Mouse (Mus musculus) left cerebral cortex, postnatal 25 days (tissue): ENCODE data around the gene Lce1i. TPM values are rescaled to one million over a fixed set of nuclear protein-coding genes. Genes with fewer than 3 reads are reported as not detected.
"Not testable (repeated sequence)": the region's sequence is repeated elsewhere in the genome, so short reads cannot be mapped to it uniquely, and the experiment has no call there.

Experiments
- DNase-seq, 2 experiments: peaks; one replicate each; pipeline ENCODE4 v3.0.0; 2022; ENCODE audit warnings: low spot score in 2 of 2, mixed read lengths in 1 of 2
- intact Hi-C: fragments of 180-260 bp; cut with DNase I; formaldehyde crosslinking; loops from one replicate; pipeline ENCODE4 v1.15.1; 2025
- total RNA-seq, 2 experiments: library from RNA; stranded (reverse); gene quantifications; 2 replicates each; pipeline ENCODE4 v1.2.3; 2021

The Lce1i gene
- not detected for total RNA-seq

- intact Hi-C loops = no loop called here
Observed at GRCm38 (mm10) chr3:92778799-92779198, at the start of gene Lce1i. Gene Lce1i (minus strand): TSS chr3:92778899.

GRCm38 (mm10) chr3:92827108-92827507, 48.4 kb upstream of the Lce1i start, which contains the start of gene Kprp:
Gene Kprp (minus strand): TSS chr3:92827247.
- intact Hi-C loops = no loop called here
- DNase-seq = no peak

More at GRCm38 (mm10) chr3:92778799-92779198, at the start of gene Lce1i:
- DNase-seq = no peak

- no peak for DNase-seq
- intact Hi-C loops = no loop called here
Observed at GRCm38 (mm10) chr3:92825808-92826207, 47.1 kb upstream of the Lce1i start.

GRCm38 (mm10) chr3:92816036-92816435, 37.3 kb upstream of the Lce1i start:
- intact Hi-C loops, DNase-seq: not testable (repeated sequence)

- intact Hi-C loops = no loop called here
- no peak for DNase-seq
Observed at GRCm38 (mm10) chr3:92815581-92815980, 36.9 kb upstream of the Lce1i start.

- intact Hi-C loops = no loop called here
- DNase-seq = no peak
Observed at GRCm38 (mm10) chr3:92807791-92808190, 29.1 kb upstream of the Lce1i start, which contains the start of gene Lce1k. Gene Lce1k (minus strand): TSS chr3:92807891.

- no peak for DNase-seq
- intact Hi-C loops = no loop called here
Observed at GRCm38 (mm10) chr3:92790414-92790813, 11.7 kb upstream of the Lce1i start, which contains the start of gene Lce1j. Gene Lce1j (minus strand): TSS chr3:92790514.

- intact Hi-C loops = loop anchor here (5.0 kb wide), 1 partner anchor 619 kb away; no protein-coding TSS in a partner anchor
- DNase-seq = no peak
Observed at GRCm38 (mm10) chr3:92771573-92771972, 7.1 kb downstream of the Lce1i start.

- intact Hi-C loops = no loop called here
- no peak for DNase-seq
Observed at GRCm38 (mm10) chr3:92764965-92765364, 13.7 kb downstream of the Lce1i start, which contains the start of gene Lce1h. Gene Lce1h (minus strand): TSS chr3:92765065.

- DNase-seq = no peak
- intact Hi-C loops = loop anchor here (5.0 kb wide), 1 partner anchor 149 kb away; no protein-coding TSS in a partner anchor
Observed at GRCm38 (mm10) chr3:92753197-92753596, 25.5 kb downstream of the Lce1i start.

GRCm38 (mm10) chr3:92752238-92752637, 26.5 kb downstream of the Lce1i start, which contains the start of gene Lce1g:
Gene Lce1g (minus strand): TSS chr3:92752338.
- intact Hi-C loops = loop anchor here (5.0 kb wide), 1 partner anchor 150 kb away; no protein-coding TSS in a partner anchor

GRCm38 (mm10) chr3:92738996-92739395, 39.7 kb downstream of the Lce1i start, which contains the start of gene Gm38119:
Gene Gm38119 (minus strand): TSS chr3:92739096.
- DNase-seq = no peak
- intact Hi-C loops = no loop called here

More at GRCm38 (mm10) chr3:92752238-92752637, 26.5 kb downstream of the Lce1i start, which contains the start of gene Lce1g:
- DNase-seq = no peak

Other genes with a start within 250 kb of the Lce1i start
- not detected for gene 2310046K23Rik, start 244.4 kb downstream of the Lce1i start, total RNA-seq
- gene Ivl, start 205.2 kb downstream of the Lce1i start, total RNA-seq = not detected
- gene Smcp, start 189.9 kb downstream of the Lce1i start, total RNA-seq = not detected
- gene 2210017I01Rik, start 171.4 kb downstream of the Lce1i start, total RNA-seq = not detected
- not detected for gene Lce6a, start 157.2 kb downstream of the Lce1i start, total RNA-seq
- not detected for gene Lce1a1, start 130.6 kb downstream of the Lce1i start, total RNA-seq
- not detected for gene Lce1b, start 122.0 kb downstream of the Lce1i start, total RNA-seq
- gene Lce1a2, start 108.6 kb downstream of the Lce1i start, total RNA-seq = not detected
- gene Lce1c, start 99.7 kb downstream of the Lce1i start, total RNA-seq = not detected
- not detected for gene Lce1d, start 91.7 kb downstream of the Lce1i start, total RNA-seq
- gene Lce1e, start 69.8 kb downstream of the Lce1i start, total RNA-seq = not detected
- gene Lce1f, start 58.5 kb downstream of the Lce1i start, total RNA-seq = not detected
- gene Gm38119, start 39.8 kb downstream of the Lce1i start, total RNA-seq = not detected
- gene Lce1g, start 26.6 kb downstream of the Lce1i start, total RNA-seq = not detected
- not detected for gene Lce1h, start 13.8 kb downstream of the Lce1i start, total RNA-seq
- not detected for gene Lce1j, start 11.6 kb upstream of the Lce1i start, total RNA-seq
- not detected for gene Lce1k, start 29.0 kb upstream of the Lce1i start, total RNA-seq
- gene Kprp, start 48.3 kb upstream of the Lce1i start, total RNA-seq = not detected
- gene Lce1l, start 72.4 kb upstream of the Lce1i start, total RNA-seq = not detected
- not detected for gene 2310050C09Rik, start 91.3 kb upstream of the Lce1i start, total RNA-seq
- gene Lce3a, start 147.3 kb upstream of the Lce1i start, total RNA-seq = not detected
- not detected for gene Lce3b, start 154.1 kb upstream of the Lce1i start, total RNA-seq
- gene Lce3c, start 165.6 kb upstream of the Lce1i start, total RNA-seq = not detected
- not detected for gene Lce3d, start 178.5 kb upstream of the Lce1i start, total RNA-seq
- not detected for gene Lce3e, start 188.2 kb upstream of the Lce1i start, total RNA-seq
- not detected for gene Lce3f, start 213.3 kb upstream of the Lce1i start, total RNA-seq
- under 1 TPM in 1 of 2 experiments, not detected in 1; 0.60 TPM for gene Crct1, start 236.8 kb upstream of the Lce1i start, total RNA-seq
- gene Lce1m, start 240.2 kb upstream of the Lce1i start, total RNA-seq = not detected